Mouse (Mus musculus) limb, embryonic 12.5 days (tissue): ENCODE data around the gene Gpr137. TPM values are rescaled to one million over a fixed set of nuclear protein-coding genes. Genes with fewer than 3 reads are reported as not detected.
"Not testable (repeated sequence)": the region's sequence is repeated elsewhere in the genome, so short reads cannot be mapped to it uniquely, and the experiment has no call there.

Source experiments
- ATAC-seq: fragments of 200-750 bp; cut with Nextera tagmentation; 2 replicates; pipeline ENCODE4 v1.8.0; 2017; ENCODE audit warnings: low read depth, moderate TSS enrichment; ENCODE audit not compliant: insufficient number of reproducible peaks, insufficient read depth, low FRiP score, low TSS enrichment
- H3K27ac ChIP-seq: fragments of 300-500 bp; sonication (generic); 2 replicates; pipeline ENCODE4 v1.5.1; 2016; ENCODE audit warnings: mild to moderate bottlenecking, moderate library complexity
- H3K27me3 ChIP-seq: fragments of 300-500 bp; sonication (generic); 2 replicates; pipeline ENCODE4 v1.6.1; 2016; ENCODE audit warnings: mild to moderate bottlenecking, moderate library complexity
- H3K36me3 ChIP-seq: fragments of 300-500 bp; sonication (generic); 2 replicates; pipeline ENCODE4 v1.6.1; 2016; ENCODE audit warnings: mild to moderate bottlenecking, moderate library complexity
- H3K4me1 ChIP-seq: fragments of 300-500 bp; sonication (generic); replicated peaks from 2 replicates; pipeline ENCODE4 v1.6.1; 2016
- H3K4me2 ChIP-seq: fragments of 300-500 bp; sonication (generic); 2 replicates; pipeline ENCODE4 v1.6.1; 2016; ENCODE audit warnings: mild to moderate bottlenecking, moderate library complexity
- H3K4me3 ChIP-seq: fragments of 300-500 bp; sonication (generic); replicated peaks from 2 replicates; pipeline ENCODE4 v1.5.1; 2016; ENCODE audit warnings: mild to moderate bottlenecking
- H3K9ac ChIP-seq: fragments of 300-500 bp; sonication (generic); replicated peaks from 2 replicates; pipeline ENCODE4 v1.6.1; 2016; ENCODE audit warnings: mild to moderate bottlenecking, moderate library complexity
- H3K9me3 ChIP-seq: fragments of 300-500 bp; sonication (generic); 2 replicates; pipeline ENCODE4 v1.6.1; 2016; ENCODE audit warnings: mild to moderate bottlenecking, moderate library complexity
- WGBS: fragments of 180-500 bp; shearing (Covaris S2); methylation state at CpG from one replicate; pipeline ENCODE4 v1.1.7; 2016; 5-methylcytosine and 5-hydroxymethylcytosine counted together
- polyA plus RNA-seq: library from polyadenylated mRNA; unstranded; fragments of >200 nt; fragmentation: Nextera tagmentation; extraction: Ambion mirVana; gene quantifications from 2 replicates; pipeline ENCODE4 v1.2.1, GENCODE M21; 2016

Gpr137 gene
- polyA plus RNA-seq, 1 experiment from 2014 or later, result 23.8 TPM

DNA sequence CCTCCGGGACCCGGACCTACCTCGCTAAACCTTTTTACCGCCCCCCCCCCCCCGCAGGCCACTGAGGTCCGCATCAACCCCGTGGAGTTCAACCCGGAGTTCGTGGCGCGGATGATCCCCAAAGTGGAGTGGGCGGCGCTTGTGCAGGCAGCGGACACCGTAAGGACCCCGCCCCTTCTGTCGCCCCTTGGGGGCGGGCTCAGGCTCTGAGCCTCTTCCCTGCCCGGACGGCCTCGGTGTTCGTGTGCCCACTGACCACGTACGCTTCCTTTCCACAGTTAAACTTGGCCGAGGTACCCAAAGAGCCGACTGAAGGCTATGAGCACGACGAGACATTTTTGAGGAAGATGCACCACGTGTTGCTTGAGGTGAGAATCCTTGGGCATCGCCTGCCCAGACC lies 32.0 kb downstream of the Gpr137 start:
- H3K27ac ChIP-seq, result peak overlapping the region; percentile 98
- peak; percentile 15; the same call in 1 of the 2 replicates for ATAC-seq
- WGBS, result 1% methylated on average over 30 of the region's 30 CpGs
- peak overlapping the region; percentile 62 for H3K4me3 ChIP-seq
- not testable (repeated sequence) for H3K27me3 ChIP-seq, H3K9me3 ChIP-seq
- peak overlapping the region; percentile 68 for H3K4me2 ChIP-seq
- H3K36me3 ChIP-seq, result peaks cover 51% of the 10 kb centered on the region
- H3K9ac ChIP-seq, result peak overlapping the region; percentile 70
- H3K4me1 ChIP-seq, result peaks cover 20% of the 10 kb centered on the region

DNA sequence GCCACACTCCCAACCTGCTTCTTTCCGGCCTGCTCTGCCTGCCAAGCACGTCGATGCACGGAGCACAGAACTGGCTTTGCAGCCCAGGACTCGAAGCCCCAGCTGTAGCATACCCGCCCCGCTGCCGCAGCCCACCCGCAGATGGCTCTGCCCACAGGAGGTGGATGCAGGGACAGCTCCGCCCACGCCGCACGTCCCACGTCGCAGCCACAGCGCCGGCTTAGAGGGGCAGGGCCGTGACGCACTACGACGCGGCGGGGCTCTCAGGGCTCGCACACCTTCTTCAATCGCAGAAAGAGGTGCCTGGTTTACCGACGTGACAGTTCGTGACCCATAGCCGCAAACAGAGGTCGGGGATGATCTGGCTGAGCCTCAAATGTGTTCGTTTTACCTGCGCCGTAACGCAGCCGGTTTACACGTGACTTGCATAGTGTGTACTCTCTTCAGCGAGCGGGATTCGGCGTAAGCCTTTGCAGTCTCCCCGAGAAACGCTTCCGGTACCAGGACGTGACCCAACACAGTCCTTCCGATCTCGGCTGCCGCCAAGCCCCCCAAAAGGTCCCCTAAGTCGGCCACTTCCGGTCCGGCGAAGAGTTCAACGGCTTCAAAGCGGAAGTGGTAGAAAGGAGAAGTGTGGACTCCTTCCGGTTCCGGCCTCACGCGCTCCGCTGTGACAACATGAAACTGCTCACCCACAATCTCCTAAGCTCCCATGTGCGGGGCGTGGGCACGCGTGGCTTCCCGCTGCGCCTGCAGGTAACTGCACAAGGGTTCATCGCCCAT lies 32.6 kb downstream of the Gpr137 start, which contains the start of the genes Trmt112 and Prdx5:
Gene Trmt112 (plus strand): TSS at position 192 of the 783 bp plus-strand sequence.
Gene Prdx5 (minus strand): TSS at position 600 of the 783 bp plus-strand sequence.
- peak within 1 kb of the TSS; percentile 70 for H3K9ac ChIP-seq

DNA sequence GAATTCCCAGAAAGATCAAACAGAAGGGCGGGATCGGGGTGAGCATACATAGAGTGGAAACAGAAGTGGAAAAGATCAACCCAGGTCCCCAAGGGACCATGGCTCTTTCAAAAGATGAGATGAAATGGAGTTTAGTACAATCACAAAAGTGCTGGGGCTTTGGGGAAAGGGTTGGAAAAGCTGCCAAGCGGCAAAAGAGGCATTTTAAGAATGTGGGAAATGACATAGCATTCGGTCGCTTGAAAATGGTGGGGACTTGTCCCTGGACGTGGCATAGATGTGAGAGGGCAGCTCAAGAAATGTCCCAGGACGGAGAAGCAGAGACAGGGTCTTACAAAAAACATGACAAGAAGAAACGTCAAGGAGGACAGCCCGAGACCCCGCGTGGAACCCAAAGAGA lies 33.3 kb downstream of the Gpr137 start:
- H3K27me3 ChIP-seq, result no peaks in the 10 kb centered on the region
- WGBS, result 11% methylated on average over 11 of the region's 11 CpGs
- H3K4me2 ChIP-seq, result peak overlapping the region; percentile 68
- peaks cover 20% of the 10 kb centered on the region for H3K4me1 ChIP-seq
- H3K36me3 ChIP-seq, result peaks cover 62% of the 10 kb centered on the region
- no peak for ATAC-seq
- peak overlapping the region; percentile 98 for H3K27ac ChIP-seq
- H3K9me3 ChIP-seq, result no peaks in the 10 kb centered on the region
- peak overlapping the region; percentile 70 for H3K9ac ChIP-seq
- H3K4me3 ChIP-seq, result peak overlapping the region; percentile 62

More for the DNA sequence above, 32.6 kb downstream of the Gpr137 start, which contains the start of the genes Trmt112 and Prdx5:
- Histone ChIP-seq H3K27ac (peak within 1 kb of the TSS; percentile 98), H3K36me3 (peaks cover 57% of the 10 kb centered on the region), H3K4me1 (peaks cover 20% of the 10 kb centered on the region), H3K9me3 (no peaks in the 10 kb centered on the region), H3K27me3 (no peaks in the 10 kb centered on the region), H3K4me2 (peak within 1 kb of the TSS; percentile 68), H3K4me3 (peak within 1 kb of the TSS; percentile 62)
- ATAC-seq, result peak; percentile 91
- WGBS, result under 1% methylated on average over 65 of the region's 65 CpGs

DNA sequence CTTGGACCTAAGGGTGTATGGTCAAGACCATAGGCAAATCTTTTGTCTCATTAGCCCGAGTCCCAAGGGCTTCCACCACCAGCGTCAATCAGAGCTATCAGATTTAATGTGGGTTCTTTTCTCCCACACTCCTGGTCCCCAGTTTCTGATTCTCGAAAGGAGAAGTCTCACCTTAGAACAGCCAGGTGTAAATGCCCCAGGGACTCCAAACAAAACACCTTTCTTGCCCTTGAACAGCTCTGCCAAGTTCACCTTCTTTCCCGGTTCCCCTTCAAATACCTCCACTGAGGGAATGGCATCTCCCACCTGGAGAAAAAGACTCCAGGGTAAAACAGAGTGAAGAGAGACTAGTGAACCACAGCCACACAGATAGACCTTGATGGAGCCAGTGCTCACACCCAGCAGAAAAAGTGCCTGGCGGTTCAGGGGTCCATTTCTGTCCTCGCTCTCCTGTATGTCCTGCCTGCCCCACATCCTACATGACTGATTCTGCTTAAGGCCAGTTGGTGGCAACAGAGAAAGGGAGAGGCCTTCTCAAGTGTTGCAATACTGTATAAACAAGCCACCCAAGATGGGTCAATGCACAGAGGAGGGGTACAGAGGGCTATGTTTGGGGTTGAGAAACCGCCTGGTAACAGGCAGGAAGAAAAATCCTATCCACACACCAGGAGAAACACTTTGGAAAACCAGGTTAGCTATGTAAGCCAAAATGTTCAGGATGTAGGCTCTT lies 34.3 kb downstream of the Gpr137 start:
- Histone ChIP-seq H3K27me3 (no peaks in the 10 kb centered on the region), H3K27ac (no peak overlapping the region), H3K4me3 (peak overlapping the region; percentile 62), H3K9ac (peak overlapping the region; percentile 70; the same call in 1 of the 2 replicates), H3K36me3 (peaks cover 54% of the 10 kb centered on the region), H3K9me3 (no peaks in the 10 kb centered on the region), H3K4me2 (peak overlapping the region; percentile 68), H3K4me1 (peaks cover 20% of the 10 kb centered on the region)
- no peak for ATAC-seq
- 84% methylated on average over 7 of the region's 7 CpGs for WGBS

DNA sequence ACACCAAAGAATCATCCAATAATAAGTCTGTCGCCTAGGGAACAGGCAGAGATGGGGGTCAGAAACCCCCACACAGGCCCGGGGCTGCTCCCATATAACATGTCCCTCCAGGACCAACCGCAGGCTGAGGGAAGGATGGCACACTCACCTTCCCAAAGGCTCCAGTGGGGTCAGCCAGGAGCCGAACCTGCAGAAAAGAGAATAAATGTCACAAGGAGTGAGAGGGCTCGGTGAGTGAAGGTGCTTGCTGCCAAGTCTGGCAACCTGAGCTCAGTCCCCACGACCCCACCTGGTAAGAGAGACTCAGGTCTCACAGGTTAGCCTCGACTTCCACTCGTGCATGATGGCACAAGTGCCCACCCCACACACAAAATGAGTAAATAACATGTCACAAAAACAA lies 35.2 kb downstream of the Gpr137 start:
- Histone ChIP-seq H3K9me3 (no peaks in the 10 kb centered on the region), H3K27me3 (no peaks in the 10 kb centered on the region), H3K36me3 (peaks cover 45% of the 10 kb centered on the region), H3K4me3 (no peak overlapping the region), H3K9ac (no peak overlapping the region), H3K4me2 (no peak overlapping the region), H3K4me1 (peaks cover 20% of the 10 kb centered on the region), H3K27ac (no peak overlapping the region)
- WGBS, result 94% methylated on average over 8 of the region's 8 CpGs
- no peak for ATAC-seq

DNA sequence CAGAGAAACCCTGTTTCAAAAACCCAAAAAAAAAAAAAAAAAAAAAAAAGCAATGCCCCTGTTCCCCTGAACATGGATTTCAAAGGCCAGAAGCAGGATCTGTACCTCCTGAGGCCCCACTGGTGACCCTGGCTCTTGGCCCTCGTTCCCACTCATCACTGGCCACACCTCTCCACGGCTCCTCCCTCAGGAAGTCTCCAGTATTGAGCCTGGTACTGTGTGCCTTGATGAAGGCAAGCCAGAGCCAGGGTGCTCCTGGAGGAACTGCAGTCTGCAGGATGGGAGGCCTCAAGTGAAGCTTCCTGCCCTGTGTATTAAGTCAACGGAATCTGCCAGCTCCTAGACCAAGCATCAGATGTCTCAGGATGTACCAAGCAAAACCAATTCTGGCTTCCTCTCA lies 36.1 kb downstream of the Gpr137 start:
- Histone ChIP-seq H3K4me1 (peaks cover 16% of the 10 kb centered on the region), H3K27ac (no peak overlapping the region), H3K27me3 (no peaks in the 10 kb centered on the region), H3K4me3 (no peak overlapping the region), H3K36me3 (peaks cover 36% of the 10 kb centered on the region), H3K9me3 (no peaks in the 10 kb centered on the region), H3K9ac (no peak overlapping the region), H3K4me2 (no peak overlapping the region)
- ATAC-seq, result no peak
- WGBS, result 84% methylated on average over 3 of the region's 3 CpGs

DNA sequence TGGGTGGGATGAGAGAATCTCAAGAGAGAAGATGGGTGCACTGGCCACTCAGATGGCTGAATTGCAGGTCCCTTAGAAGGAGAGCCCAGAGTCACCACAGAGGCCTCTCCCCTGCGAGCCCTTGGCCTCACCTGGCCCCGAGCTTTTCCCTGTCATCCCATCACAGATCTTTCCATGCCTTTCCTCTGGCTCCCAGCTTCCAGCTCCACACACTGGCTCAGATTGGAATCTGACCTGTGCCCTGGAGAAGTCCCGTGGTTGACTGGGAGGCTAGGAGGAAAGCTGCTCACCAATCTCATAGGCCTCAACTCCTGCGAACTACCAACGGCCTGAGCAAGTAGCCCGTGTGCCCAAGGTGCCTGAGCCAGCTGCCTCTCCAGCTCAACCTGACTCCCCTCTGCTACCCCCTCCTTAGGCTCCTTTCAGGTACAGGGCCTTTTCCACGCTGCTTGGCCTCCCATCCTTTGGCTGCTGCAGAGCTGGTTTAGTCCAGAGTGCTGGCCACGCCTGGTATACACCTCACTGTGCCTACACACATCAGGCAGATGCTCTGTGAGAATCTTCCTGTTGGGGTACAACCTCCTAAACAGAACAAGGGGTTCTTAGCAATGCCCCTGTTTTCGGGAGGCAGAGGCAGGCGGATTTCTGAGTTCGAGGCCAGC lies 36.7 kb downstream of the Gpr137 start:
- Histone ChIP-seq H3K4me3 (no peak overlapping the region), H3K9me3 (no peaks in the 10 kb centered on the region), H3K27ac (no peak overlapping the region), H3K4me1 (peaks cover 12% of the 10 kb centered on the region), H3K9ac (no peak overlapping the region), H3K4me2 (no peak overlapping the region), H3K27me3 (no peaks in the 10 kb centered on the region), H3K36me3 (peaks cover 33% of the 10 kb centered on the region)
- ATAC-seq, result no peak
- 92% methylated on average over 11 of the region's 11 CpGs for WGBS

DNA sequence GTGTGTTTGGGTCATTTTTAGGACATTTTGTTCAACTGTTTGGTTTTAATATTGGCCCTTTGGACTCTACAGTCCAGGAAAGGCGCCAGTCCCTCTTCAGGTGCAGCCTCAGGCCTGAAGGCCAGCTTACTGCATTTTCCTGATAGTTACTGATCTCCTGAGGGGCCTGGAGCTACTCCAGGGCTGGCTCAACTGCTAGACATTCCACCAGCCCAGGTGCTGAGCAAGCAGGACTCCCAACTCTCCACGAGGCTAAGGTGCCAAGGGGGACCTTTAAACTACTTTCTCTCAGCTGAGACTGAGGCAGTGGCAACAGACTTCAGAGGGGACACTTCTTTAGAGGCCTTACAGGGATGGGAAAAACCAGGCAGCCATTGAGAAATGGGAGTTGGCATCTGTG lies 37.4 kb downstream of the Gpr137 start:
- peaks cover 12% of the 10 kb centered on the region for H3K4me1 ChIP-seq
- H3K4me3 ChIP-seq, result no peak overlapping the region
- WGBS, result 83% methylated on average over 2 of the region's 2 CpGs

DNA sequence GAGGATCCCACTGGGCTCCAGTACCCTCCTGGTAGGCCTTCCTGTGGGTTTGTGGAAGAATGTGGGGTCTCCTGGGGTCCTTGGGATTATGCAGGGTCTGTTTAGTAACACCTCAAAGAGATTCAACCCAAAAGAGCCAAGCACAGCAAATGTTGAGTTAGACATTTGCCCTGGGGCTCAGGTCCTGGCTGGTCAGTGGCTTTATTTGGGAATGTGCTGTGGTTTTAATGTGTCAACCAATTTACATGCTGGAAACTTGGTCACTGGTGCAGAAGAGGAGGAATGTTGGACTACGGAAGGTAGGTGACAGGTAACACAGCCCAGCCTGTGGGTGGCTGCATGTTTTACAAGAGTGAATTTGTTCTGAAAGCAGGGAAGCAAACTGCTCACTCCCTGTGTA lies 39.2 kb downstream of the Gpr137 start:
- Histone ChIP-seq H3K27me3 (no peaks in the 10 kb centered on the region), H3K4me1 (peaks cover 2% of the 10 kb centered on the region), H3K9ac (no peak overlapping the region), H3K4me2 (no peak overlapping the region), H3K9me3 (0 out of 2 replicates have a peak, but pooled peaks cover 10% of the 10 kb centered on the region), H3K4me3 (no peak overlapping the region), H3K36me3 (peaks cover 33% of the 10 kb centered on the region), H3K27ac (no peak overlapping the region)
- ATAC-seq, result no peak
- 71% methylated on average over 1 of the region's 1 CpGs for WGBS

More for the DNA sequence above, 37.4 kb downstream of the Gpr137 start:
- Histone ChIP-seq H3K27me3 (no peaks in the 10 kb centered on the region), H3K36me3 (peaks cover 33% of the 10 kb centered on the region), H3K9ac (no peak overlapping the region), H3K4me2 (no peak overlapping the region), H3K9me3 (0 out of 2 replicates have a peak, but pooled peaks cover 5% of the 10 kb centered on the region), H3K27ac (no peak overlapping the region)
- ATAC-seq, result no peak

DNA sequence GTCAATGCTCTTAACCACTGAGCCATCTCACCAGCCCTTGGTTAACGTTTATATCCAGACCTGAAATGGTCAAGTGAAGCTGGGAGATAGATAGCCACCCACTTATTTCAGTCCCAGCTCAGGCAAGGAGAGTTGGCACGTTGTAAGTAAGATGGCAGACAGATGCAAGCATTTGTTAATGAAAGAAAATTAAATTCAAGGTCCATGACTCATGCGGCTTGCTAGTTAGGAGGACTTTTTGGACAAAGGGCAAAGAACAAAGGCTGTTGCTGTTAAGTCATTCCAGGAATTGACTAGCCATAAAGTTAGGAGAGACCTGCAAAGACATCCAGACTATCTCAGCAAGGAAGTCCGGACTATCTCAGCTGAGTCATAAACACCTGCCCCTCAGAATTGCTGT lies 42.6 kb downstream of the Gpr137 start:
- H3K27ac ChIP-seq, result no peak overlapping the region
- ATAC-seq, result no peak
- H3K4me2 ChIP-seq, result no peak overlapping the region
- H3K4me1 ChIP-seq, result no peaks in the 10 kb centered on the region
- H3K4me3 ChIP-seq, result no peak overlapping the region
- H3K27me3 ChIP-seq, result no peaks in the 10 kb centered on the region
- H3K36me3 ChIP-seq, result peaks cover 8% of the 10 kb centered on the region; the same call in 1 of the 2 replicates
- H3K9me3 ChIP-seq, result peaks cover 18% of the 10 kb centered on the region
- WGBS, result 84% methylated on average over 4 of the region's 4 CpGs
- H3K9ac ChIP-seq, result no peak overlapping the region
